28 mouse cellular contexts compared by ENCODE assay signal in genomic region chr3:86168841-86169425, GRCm38 (mm10). TPM values are rescaled to one million over a fixed set of nuclear protein-coding genes. Genes with fewer than 3 reads are reported as not detected.
DNase-seq lines count a peak whose midpoint lies in the region; ATAC-seq and TF ChIP-seq lines count a peak whose summit lies in the region.
"Had no signal": no experiment of that assay in that cellular context is flagged by ENCODE, and none has a peak within 500 bp of the region (broad histone marks: within the 10 kb centered on the region; RNA-seq: fewer than 3 reads in every experiment).

No protein-coding gene starts in this region.

- H3K79me2 ChIP-seq in MEL (ENCODE audit: control insufficient read depth, insufficient read depth, low read length, poor library complexity), result no peaks in the 10 kb centered on the region

- no peak overlapping the region for H3K4me2 ChIP-seq in kidney, embryonic 16.5 days (replicated peaks; ENCODE audit: low read depth, low read length)
- H3K4me2 ChIP-seq: heart, embryonic 15.5 days; hindbrain, embryonic 13.5 days; limb, embryonic 13.5 days; liver, embryonic 11.5 days; neural tube, embryonic 13.5 days; stomach, embryonic 15.5 days had no signal

- H3K4me3 ChIP-seq in MEL (ENCODE audit: control insufficient read depth in 1 of 2, insufficient read depth in 1 of 2, low read depth in 2 of 2, low read length in 2 of 2), result no peak overlapping the region
- no peak overlapping the region for H3K4me3 ChIP-seq in kidney, embryonic 16.5 days (ENCODE audit: low read length)
- H3K4me3 ChIP-seq: heart, embryonic 10.5 days; heart, embryonic 15.5 days; hindbrain, embryonic 13.5 days; layer of hippocampus, adult 2 months; left cerebral cortex, adult 2 months; limb, embryonic 13.5 days; neural tube, embryonic 13.5 days; stomach, embryonic 15.5 days had no signal

- H3K27ac ChIP-seq in MEL (ENCODE audit: control insufficient read depth, low read depth, low read length), result no peak overlapping the region
- H3K27ac ChIP-seq in kidney, embryonic 16.5 days (ENCODE audit: low read length), result no peak overlapping the region
- H3K27ac ChIP-seq: heart, embryonic 10.5 days; heart, embryonic 15.5 days; hindbrain, embryonic 13.5 days; layer of hippocampus, adult 2 months; left cerebral cortex, adult 2 months; limb, embryonic 13.5 days; neural tube, embryonic 13.5 days; stomach, embryonic 15.5 days had no signal

- no peak for TF ChIP-seq POLR2A in MEL (IDR thresholded peaks at IDR 0.05; ENCODE audit: control insufficient read depth in 1 of 2, insufficient read depth in 1 of 2, low read depth in 1 of 2, low read length in 2 of 2, poor library complexity in 1 of 2)

- DNase-seq in 3T3-L1 (ENCODE audit: low read depth, low spot score) (peak; percentile 50), MEL (ENCODE audit: low read depth, low spot score) (peak; percentile 57)
- DNase-seq in brain, adult 2 months (ENCODE audit: low read depth, low spot score), result peak; percentile 10
- DNase-seq in layer of hippocampus, adult 18-20 months (ENCODE audit: low spot score in 2 of 2), result no peak
- DNase-seq in spleen, postnatal 4 days (ENCODE audit: low spot score in 2 of 2), result no peak
- no peak for DNase-seq in cerebellum, postnatal 4 days (ENCODE audit: low spot score in 2 of 2)
- DNase-seq: adrenal gland, postnatal 14 days; cerebellum, adult 2 months; cerebellum, postnatal 14 days; heart, postnatal 36 days; kidney, adult 8-10 months; kidney, postnatal 14 days; lung, postnatal 4 days; right cerebral cortex, postnatal 4 days had no signal

- H3K4me1 ChIP-seq in MEL (ENCODE audit: control insufficient read depth in 1 of 2, insufficient read depth in 2 of 2, low read length in 2 of 2), result peaks cover 0 to 3% of the 10 kb centered on the region in 2 experiments; a peak in 1 of 4 replicates
- no peaks in the 10 kb centered on the region for H3K4me1 ChIP-seq in kidney, embryonic 16.5 days (ENCODE audit: insufficient read depth, low read length)
- H3K4me1 ChIP-seq: heart, embryonic 10.5 days; heart, embryonic 15.5 days; hindbrain, embryonic 13.5 days; limb, embryonic 13.5 days; neural tube, embryonic 13.5 days; stomach, embryonic 15.5 days had no signal

- ATAC-seq in hematopoietic stem cell, adult 5-6 weeks (replicated peaks in 1 of 2; ENCODE audit: insufficient read depth in 1 of 2, low FRiP score in 2 of 2, low TSS enrichment in 1 of 2, low read depth in 1 of 2, poor library complexity in 2 of 2, severe bottlenecking in 2 of 2), result peak; percentile 22 to 42; a peak in 2 of 4 replicates
- no peak for ATAC-seq in kidney, embryonic 16.5 days (ENCODE audit: low FRiP score, low TSS enrichment)
- ATAC-seq: forebrain, embryonic 14.5 days; intestine, embryonic 16.5 days; midbrain, embryonic 16.5 days had no signal

- no peak for TF ChIP-seq RAD21 in MEL (IDR thresholded peaks at IDR 0.05; ENCODE audit: low read depth, low read length)

- H3K9ac ChIP-seq in MEL (ENCODE audit: control insufficient read depth, low read depth, low read length, poor library complexity, severe bottlenecking), result no peak overlapping the region
- no peak overlapping the region for H3K9ac ChIP-seq in kidney, embryonic 16.5 days (replicated peaks; ENCODE audit: low read length)
- H3K9ac ChIP-seq: heart, embryonic 15.5 days; hindbrain, embryonic 13.5 days; limb, embryonic 13.5 days; neural tube, embryonic 13.5 days; stomach, embryonic 15.5 days had no signal

- TF ChIP-seq CTCF in MEL (IDR thresholded peaks at IDR 0.05 in 2 of 3, conservative IDR thresholded peaks at IDR 0.05 in 1 of 3; ENCODE audit: control insufficient read depth in 1 of 3, insufficient read depth in 1 of 3, low read depth in 2 of 3, low read length in 3 of 3, poor library complexity in 1 of 3, severe bottlenecking in 1 of 3), result no peak

- peak in 1 of 2 experiments; percentile 62; a peak in 3 of 4 replicates for TF ChIP-seq EP300 in MEL (IDR thresholded peaks at IDR 0.05; ENCODE audit: low read depth in 1 of 2, low read length in 2 of 2)

- peaks cover 0 to 5% of the 10 kb centered on the region in 2 experiments; a peak in 1 of 4 replicates for H3K36me3 ChIP-seq in MEL (ENCODE audit: control insufficient read depth in 1 of 2, insufficient read depth in 2 of 2, low read length in 2 of 2)
- no peaks in the 10 kb centered on the region for H3K36me3 ChIP-seq in kidney, embryonic 16.5 days (ENCODE audit: insufficient read depth, low read length)
- H3K36me3 ChIP-seq: heart, embryonic 10.5 days; heart, embryonic 15.5 days; hindbrain, embryonic 13.5 days; limb, embryonic 13.5 days; neural tube, embryonic 13.5 days; stomach, embryonic 15.5 days had no signal

- H3K9me3 ChIP-seq in MEL (replicated peaks; ENCODE audit: insufficient read depth, low read length), result no peaks in the 10 kb centered on the region
- H3K9me3 ChIP-seq in kidney, embryonic 16.5 days (ENCODE audit: low read length), result no peaks in the 10 kb centered on the region
- H3K9me3 ChIP-seq: heart, embryonic 10.5 days; heart, embryonic 15.5 days; hindbrain, embryonic 13.5 days; limb, embryonic 13.5 days; neural tube, embryonic 13.5 days; stomach, embryonic 15.5 days had no signal

- 76% methylated on average over 8 of the region's 8 CpGs for WGBS in kidney, embryonic 16.5 days

- H3K27me3 ChIP-seq in MEL (ENCODE audit: control insufficient read depth in 1 of 2, insufficient read depth in 2 of 2, low read length in 2 of 2), result no peaks in the 10 kb centered on the region; a peak in 1 of 4 replicates
- no peaks in the 10 kb centered on the region for H3K27me3 ChIP-seq in kidney, embryonic 16.5 days (ENCODE audit: insufficient read depth, low read length)
- H3K27me3 ChIP-seq: heart, embryonic 15.5 days; hindbrain, embryonic 13.5 days; limb, embryonic 13.5 days; neural tube, embryonic 13.5 days; stomach, embryonic 15.5 days had no signal

TF ChIP-seq in MEL, 35 proteins besides CTCF, POLR2A, EP300 and RAD21:
- TF ChIP-seq MYC (IDR thresholded peaks at IDR 0.05; ENCODE audit: low read depth, low read length) (no peak), RCOR1 (IDR thresholded peaks at IDR 0.05; ENCODE audit: low read depth, low read length) (peak; percentile 69), GATA1 (IDR thresholded peaks at IDR 0.05; ENCODE audit: low read depth, low read length) (peak; percentile 56)

RNA-seq across cellular contexts. Expression of gene Rps3a1, which starts 26.4 kb away (rescaled TPM):
- 2,397 and 2,507 TPM in 2 replicates for total RNA-seq in MEL (2012; rRNA removed)
- 1,000 to 10,000 TPM in 1 of 2 experiments, not detected in 1; 1,198 TPM for polyA plus RNA-seq in MEL (2012; ENCODE audit: insufficient read depth in 1 of 2, insufficient read length in 2 of 2, low read depth in 1 of 2, low replicate concordance in 2 of 2, missing spikeins in 1 of 2)
- total RNA-seq in hematopoietic stem cell, adult 5-6 weeks (2017), result 7,831 and 9,145 TPM in 2 replicates
- 1,116 and 1,127 TPM in 2 replicates for polyA plus RNA-seq in kidney, embryonic 16.5 days (2015; fragmentation: Nextera tagmentation; extraction: Ambion mirVana)
- 100 to 1,000 TPM; 445 to 459 TPM for total RNA-seq in layer of hippocampus, adult 18-20 months (2021)

RNA-seq across cellular contexts. Expression of gene Lrba, which starts 55.5 kb away (rescaled TPM):
- total RNA-seq in MEL (2012; rRNA removed), result 10.9 and 14.8 TPM in 2 replicates
- 10 to 100 TPM in 1 of 2 experiments, not detected in 1; 17.9 TPM for polyA plus RNA-seq in MEL (2012; ENCODE audit: insufficient read depth in 1 of 2, insufficient read length in 2 of 2, low read depth in 1 of 2, low replicate concordance in 2 of 2, missing spikeins in 1 of 2)
- 51.5 and 57.9 TPM in 2 replicates for total RNA-seq in hematopoietic stem cell, adult 5-6 weeks (2017)
- polyA plus RNA-seq in kidney, embryonic 16.5 days (2015; fragmentation: Nextera tagmentation; extraction: Ambion mirVana), result 6.0 and 8.0 TPM in 2 replicates
- 10 to 100 TPM; 29.5 to 30.2 TPM for total RNA-seq in layer of hippocampus, adult 18-20 months (2021)

Comparison
In these comparisons a context has a peak if more than half of its experiments do, and no peak if none do; other contexts are left out.
1. DNase-seq: peak in 3T3-L1 (single experiment), MEL (single experiment) and brain, adult 2 months (single experiment); none in layer of hippocampus, adult 18-20 months (0 of 2), spleen, postnatal 4 days (0 of 2) and cerebellum, postnatal 4 days (0 of 2).